Mouse (Mus musculus) CD4-positive, CD25-positive, alpha-beta regulatory T cell, adult 2 months (primary cell): ENCODE results near the gene Proca1.

Source experiments
- DNase-seq: peaks from one replicate; pipeline ENCODE4 v3.0.0-alpha.2; 2012; ENCODE audit warnings: low read depth, low spot score

Gene Proca1

DNA sequence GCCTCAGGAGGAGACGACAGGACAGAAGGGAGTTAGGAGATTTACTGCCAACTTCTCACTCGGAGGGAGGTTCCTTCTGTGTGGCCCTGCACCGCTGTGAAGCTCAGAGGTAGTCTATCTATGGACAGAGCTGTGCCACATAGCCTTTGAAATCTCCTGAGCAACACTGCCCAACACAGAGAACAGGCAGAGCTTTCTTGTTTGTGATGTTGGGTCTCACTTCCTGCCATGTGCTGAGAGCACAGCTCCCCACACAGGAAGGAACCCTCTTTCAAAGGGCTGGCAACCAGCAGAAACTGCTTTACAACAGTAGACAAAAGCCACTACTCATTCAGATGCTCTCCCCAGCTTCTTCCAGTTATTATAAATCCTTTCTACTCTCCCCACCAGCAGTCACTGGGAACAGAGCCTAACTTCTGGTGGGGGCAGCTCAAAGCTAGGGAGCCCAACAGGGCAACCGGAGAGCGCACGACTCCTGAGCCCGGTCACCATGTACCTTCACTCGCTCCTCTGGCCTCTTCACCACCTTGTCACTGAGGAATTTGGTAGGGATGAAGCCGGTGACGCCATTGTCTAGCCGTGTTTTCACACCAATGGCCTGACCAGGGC lies 22.6 kb downstream of the Proca1 start:
- DNase-seq = peak; percentile 44

DNA sequence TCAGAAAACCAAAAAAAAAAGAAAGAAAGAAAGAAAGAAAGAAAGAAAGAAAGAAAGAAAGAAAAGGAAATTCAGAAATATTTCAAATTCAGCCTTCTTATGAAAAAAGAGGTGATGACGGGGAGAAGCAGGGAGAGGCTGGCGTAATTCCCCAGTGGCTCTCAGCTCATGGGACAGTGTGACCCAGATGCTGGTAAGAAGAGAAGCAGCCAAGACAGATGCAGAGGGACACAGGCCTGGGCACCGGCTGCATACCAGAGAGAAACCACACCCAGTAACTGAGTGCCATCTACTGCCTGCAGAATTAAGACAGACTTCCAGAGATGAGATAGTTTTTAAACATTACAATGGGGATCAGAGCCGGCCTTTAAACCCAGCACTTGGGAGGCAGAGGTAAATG lies 30.4 kb downstream of the Proca1 start:
- no peak for DNase-seq

DNA sequence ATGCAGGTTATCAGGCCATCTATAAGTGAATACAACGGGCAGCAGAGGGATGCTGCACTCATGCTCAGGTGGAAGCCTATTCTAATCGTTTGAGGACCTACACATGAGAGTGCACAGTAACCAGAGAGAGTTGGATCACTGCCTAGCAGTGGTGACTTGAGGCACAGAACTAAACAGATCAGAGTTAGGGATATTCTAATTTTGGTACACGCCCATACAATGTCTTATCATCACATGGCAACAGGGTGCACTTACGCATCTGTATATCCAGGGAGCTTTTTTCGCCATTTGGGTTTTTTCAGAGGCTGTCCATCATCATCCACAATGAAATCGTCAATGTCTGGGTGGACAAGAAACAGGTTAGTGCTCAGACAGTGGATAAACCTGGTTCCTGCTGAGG lies 38.3 kb downstream of the Proca1 start:
- no peak for DNase-seq

- DNase-seq = no peak
Measured at GRCm38 (mm10) chr11:78240193-78240857, 47.1 kb downstream of the Proca1 start.

DNA sequence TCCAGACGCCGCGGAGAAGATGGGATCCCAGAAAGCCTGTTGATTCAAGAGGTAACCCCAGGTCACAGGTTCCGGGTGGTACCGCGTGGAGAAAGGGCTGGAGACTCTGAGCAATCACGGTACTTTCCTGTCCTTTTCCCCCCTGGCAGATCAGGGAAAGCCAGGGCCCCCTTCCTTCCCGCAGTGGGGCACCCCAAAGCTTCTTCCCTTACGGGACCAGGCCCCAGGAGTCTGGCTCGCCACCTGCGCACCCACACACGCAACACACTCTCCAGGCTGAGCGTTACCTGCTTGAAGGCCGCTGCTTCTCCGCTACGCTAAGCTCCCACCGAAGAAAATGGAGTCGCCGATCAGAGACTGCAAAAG lies 52.1 kb downstream of the Proca1 start:
- no peak for DNase-seq

DNA sequence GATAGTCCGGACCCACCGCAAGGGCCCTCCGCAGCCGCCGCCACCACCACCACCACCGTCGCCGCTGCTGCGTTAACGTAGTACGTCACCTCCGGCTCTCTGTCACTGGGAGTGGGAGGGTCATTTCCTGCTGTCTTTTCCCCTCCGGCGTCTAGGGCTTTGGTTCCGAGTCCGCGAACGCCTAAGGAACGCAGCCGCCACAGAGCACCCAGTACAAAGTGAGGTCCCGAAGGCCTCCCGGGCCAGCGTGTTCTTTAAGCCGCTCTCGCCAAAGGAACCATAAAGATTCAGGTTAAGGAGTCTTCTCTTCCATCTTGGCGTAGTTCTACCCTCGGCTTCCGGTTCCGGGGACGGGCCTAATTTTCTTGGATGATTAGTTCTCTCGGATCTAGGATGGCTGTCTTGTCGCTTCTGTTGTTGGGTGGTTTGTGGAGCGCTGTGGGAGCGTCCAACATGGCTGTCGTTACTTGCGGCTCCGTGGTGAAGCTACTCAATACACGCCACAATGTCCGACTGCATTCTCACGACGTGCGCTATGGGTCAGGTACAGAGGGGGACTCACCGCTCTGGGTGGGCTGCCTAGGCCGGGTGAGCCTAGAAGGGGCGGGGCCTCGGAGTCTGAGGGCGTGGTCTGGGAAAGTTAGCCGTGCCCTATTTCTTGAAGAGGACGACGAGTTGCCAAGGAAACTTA lies 52.6 kb downstream of the Proca1 start, which contains the start of the genes Sdf2 and Supt6:
Gene Sdf2 (plus strand): TSS at position 120 of the 691 bp plus-strand sequence.
Gene Supt6 (minus strand): TSS at position 361 of the 691 bp plus-strand sequence.
- DNase-seq = peak; percentile 91

DNA sequence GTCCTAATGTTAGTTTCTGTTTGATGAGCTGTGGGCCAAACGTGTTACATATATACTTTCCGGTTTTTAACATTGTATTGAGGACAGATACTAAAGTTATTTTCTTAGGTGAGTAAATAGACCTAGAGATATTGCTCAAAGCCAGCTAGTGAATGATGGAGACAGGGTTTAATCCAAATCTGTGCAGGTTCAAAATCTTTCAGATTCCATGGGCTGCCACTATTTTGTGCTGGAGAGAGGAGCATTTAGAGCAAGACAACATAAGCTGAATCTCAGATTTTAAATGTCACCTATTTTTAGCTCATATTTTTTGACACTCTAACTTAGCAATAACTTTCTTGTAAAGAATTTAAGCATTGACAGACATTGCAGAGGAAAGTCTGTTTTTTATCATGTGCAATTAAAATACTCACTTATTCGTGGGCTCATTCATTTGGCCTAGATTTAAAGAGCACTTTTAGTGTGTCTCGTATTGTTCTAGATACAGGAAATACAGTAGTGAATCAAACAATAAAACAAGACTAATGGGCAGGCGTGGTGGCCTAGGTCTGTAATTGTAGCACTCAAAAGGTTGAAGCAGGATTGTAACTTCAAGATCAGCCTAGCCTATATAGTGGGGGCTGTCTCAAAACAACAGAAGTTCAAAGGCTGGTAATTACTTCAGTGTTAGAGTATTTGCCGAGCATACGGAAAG lies 53.3 kb downstream of the Proca1 start:
- DNase-seq = peak; percentile 31

DNA sequence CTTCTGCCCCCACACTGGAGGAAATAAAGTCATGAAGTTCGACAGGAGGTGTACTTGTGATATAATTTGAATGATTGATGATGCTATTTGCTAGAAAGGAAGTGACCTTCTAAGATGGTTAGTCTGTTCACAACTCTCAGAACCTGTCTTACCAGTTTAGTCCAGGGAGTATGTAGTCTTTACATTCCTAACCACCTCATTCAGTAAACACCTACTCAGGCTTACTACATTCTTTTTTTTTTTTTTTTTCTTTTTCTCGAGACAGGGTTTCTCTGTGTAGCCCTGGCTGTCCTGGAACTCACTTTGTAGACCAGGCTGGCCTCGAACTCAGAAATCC lies 53.8 kb downstream of the Proca1 start:
- DNase-seq = no peak

DNA sequence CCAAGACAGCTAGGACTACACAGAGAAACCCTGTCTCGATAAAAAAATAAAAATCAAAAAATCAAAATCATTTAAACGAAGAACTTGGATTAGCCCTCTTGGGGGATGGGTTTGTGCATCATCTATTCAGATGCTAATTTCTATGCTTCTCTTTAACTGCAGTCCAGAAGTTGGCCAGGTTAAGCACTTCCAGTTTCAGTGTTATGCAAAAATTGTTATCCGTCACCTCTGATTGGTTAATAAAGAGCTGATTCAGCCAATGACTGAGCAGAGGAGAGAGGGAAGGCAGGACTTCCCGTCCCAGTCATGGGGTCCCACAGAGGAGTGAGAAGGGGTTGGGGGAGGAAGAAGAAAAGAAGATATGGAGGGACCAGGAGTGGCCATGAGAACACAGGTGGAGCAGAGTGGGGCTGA lies 54.5 kb downstream of the Proca1 start:
- no peak for DNase-seq
